Mouse (Mus musculus) stomach, embryonic 15.5 days (tissue): ENCODE results near the gene Specc1. TPM values are rescaled to one million over a fixed set of nuclear protein-coding genes. Genes with fewer than 3 reads are reported as not detected.

ENCODE experiments used
- ATAC-seq: fragments of 200-750 bp; cut with Nextera tagmentation; 2 replicates; pipeline ENCODE4 v1.8.0; 2017; ENCODE audit warnings: low read depth, moderate number of reproducible peaks, moderate TSS enrichment; ENCODE audit not compliant: insufficient read depth, low FRiP score
- H3K27ac ChIP-seq: fragments of 300-500 bp; sonication (generic); 2 replicates; pipeline ENCODE4 v1.5.1; 2015; ENCODE audit warnings: mild to moderate bottlenecking, inconsistent platforms
- H3K27me3 ChIP-seq: fragments of 300-500 bp; sonication (generic); replicated peaks from 2 replicates; pipeline ENCODE4 v1.6.1; 2015; ENCODE audit warnings: inconsistent platforms
- H3K36me3 ChIP-seq: fragments of 300-500 bp; sonication (generic); 2 replicates; pipeline ENCODE4 v1.6.1; 2015; ENCODE audit warnings: inconsistent platforms
- H3K4me1 ChIP-seq: fragments of 300-500 bp; sonication (generic); 2 replicates; pipeline ENCODE4 v1.6.1; 2015; ENCODE audit warnings: inconsistent platforms
- H3K4me2 ChIP-seq: fragments of 300-500 bp; sonication (generic); 2 replicates; pipeline ENCODE4 v1.6.1; 2015; ENCODE audit warnings: mild to moderate bottlenecking, inconsistent platforms
- H3K4me3 ChIP-seq: fragments of 300-500 bp; sonication (generic); replicated peaks from 2 replicates; pipeline ENCODE4 v1.5.1; 2015; ENCODE audit warnings: inconsistent platforms
- H3K9ac ChIP-seq: fragments of 300-500 bp; sonication (generic); 2 replicates; pipeline ENCODE4 v1.6.1; 2015; ENCODE audit warnings: inconsistent platforms
- H3K9me3 ChIP-seq: fragments of 300-500 bp; sonication (generic); 2 replicates; pipeline ENCODE4 v1.6.1; 2016; ENCODE audit warnings: inconsistent platforms
- WGBS: fragments of 180-500 bp; shearing (Covaris S2); methylation state at CpG from one replicate; pipeline ENCODE4 v1.1.7; 2015; 5-methylcytosine and 5-hydroxymethylcytosine counted together
- polyA plus RNA-seq: library from polyadenylated mRNA; unstranded; fragments of >200 nt; fragmentation: Nextera tagmentation; extraction: Ambion mirVana; gene quantifications from 2 replicates; pipeline ENCODE4 v1.2.1, GENCODE M21; 2015

Specc1 gene
- polyA plus RNA-seq, 1 experiment from 2014 or later: 13.4 TPM

- no peak for ATAC-seq
- Histone ChIP-seq H3K9ac (no peak overlapping the region), H3K4me3 (no peak overlapping the region), H3K4me2 (no peak overlapping the region), H3K27ac (no peak overlapping the region), H3K9me3 (no peaks in the 10 kb centered on the region), H3K27me3 (no peaks in the 10 kb centered on the region), H3K4me1 (peaks cover 3% of the 10 kb centered on the region; the same call in 1 of the 2 replicates), H3K36me3 (no peaks in the 10 kb centered on the region)
- 63% methylated on average over 12 of the region's 12 CpGs for WGBS
These were observed 312.5 kb downstream of the Specc1 start for GRCm38 (mm10) chr11:62269097-62269496.

DNA sequence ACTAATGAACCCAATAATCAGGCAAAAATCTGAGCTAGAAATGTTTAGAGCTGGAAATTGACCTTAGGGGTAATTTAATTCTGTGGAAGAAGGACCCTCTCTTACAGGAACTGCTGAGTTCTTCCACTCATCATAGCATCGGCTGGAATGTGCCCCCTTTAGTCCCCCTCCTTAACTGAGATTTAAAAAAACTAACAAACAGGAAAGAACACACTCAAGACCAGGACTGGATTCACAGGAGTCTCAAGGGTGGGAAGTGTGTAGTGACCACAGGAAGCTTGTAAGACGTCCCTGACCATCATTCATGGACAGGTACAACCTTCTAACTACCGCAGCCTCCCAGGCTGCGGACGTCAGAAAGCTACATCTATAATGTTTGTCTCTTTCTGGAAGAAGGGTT lies 314.3 kb downstream of the Specc1 start:
- Histone ChIP-seq H3K4me2 (no peak overlapping the region), H3K9me3 (no peaks in the 10 kb centered on the region), H3K9ac (no peak overlapping the region), H3K4me3 (no peak overlapping the region), H3K4me1 (peaks cover 3% of the 10 kb centered on the region; the same call in 1 of the 2 replicates), H3K27ac (no peak overlapping the region; the same call in 1 of the 2 replicates), H3K27me3 (no peaks in the 10 kb centered on the region), H3K36me3 (no peaks in the 10 kb centered on the region)
- no peak for ATAC-seq
- 46% methylated on average over 5 of the region's 5 CpGs for WGBS

Other genes with a start within 250 kb of the Specc1 start
- gene Slc5a10, start 235.9 kb upstream of the Specc1 start, polyA plus RNA-seq: not detected in 2 replicates
- 26.3 and 30.3 TPM in 2 replicates for gene Prpsap2, start 194.7 kb upstream of the Specc1 start, polyA plus RNA-seq
- gene Ulk2, start 101.7 kb upstream of the Specc1 start, polyA plus RNA-seq: 10.7 and 12.0 TPM in 2 replicates
- 16.3 and 16.7 TPM in 2 replicates for gene Akap10, start 26.5 kb upstream of the Specc1 start, polyA plus RNA-seq